Mouse (Mus musculus): ENCODE results near the gene Pou2f3.

DNA sequence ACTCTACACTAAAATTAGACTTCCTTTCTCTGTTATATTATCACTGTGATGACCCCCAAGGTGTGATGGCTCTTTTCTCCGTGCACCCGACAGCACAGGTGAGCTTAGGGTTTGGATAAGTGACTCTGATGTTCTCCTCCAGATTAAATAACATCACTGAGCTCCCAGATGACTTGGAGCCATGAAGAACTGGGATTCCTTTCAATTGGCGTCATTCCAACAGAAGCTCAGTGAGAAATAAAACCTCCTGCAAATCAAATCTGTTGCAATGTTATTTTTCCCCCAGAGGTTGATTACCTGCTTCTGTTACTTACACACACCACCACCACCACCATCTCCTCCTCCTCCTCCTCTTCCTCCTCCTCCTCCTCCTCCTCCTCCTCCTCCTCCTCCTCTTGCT, 116.4 kb downstream of the Pou2f3 start:
- no peak for TF ChIP-seq E2F4 (IDR thresholded peaks at IDR 0.05; ENCODE audit: insufficient read depth)
- no peak for TF ChIP-seq POLR2AphosphoS2 (IDR thresholded peaks at IDR 0.05; ENCODE audit: insufficient read length, low read depth)
- no peak for TF ChIP-seq USF1 (IDR thresholded peaks at IDR 0.05; ENCODE audit: low read depth)
- TF ChIP-seq CEBPB (IDR thresholded peaks at IDR 0.05; ENCODE audit: insufficient read depth, poor library complexity, severe bottlenecking) = no peak
- no peak for TF ChIP-seq MYOD1 (IDR thresholded peaks at IDR 0.05; ENCODE audit: control insufficient read depth in 1 of 3, insufficient read length in 2 of 3, low read depth in 2 of 3)
- TF ChIP-seq POLR2A (IDR thresholded peaks at IDR 0.05; ENCODE audit: insufficient read length, low read depth) = no peak
- no peak for TF ChIP-seq TCF12 (IDR thresholded peaks at IDR 0.05; ENCODE audit: insufficient read depth, poor library complexity, severe bottlenecking)
- TF ChIP-seq MYOG (IDR thresholded peaks at IDR 0.05; ENCODE audit: control insufficient read depth in 1 of 3, insufficient read depth in 1 of 3, insufficient read length in 2 of 3, low read depth in 2 of 3) = no peak
- TF ChIP-seq REST (IDR thresholded peaks at IDR 0.05; ENCODE audit: insufficient read depth, insufficient read length) = no peak
- TF ChIP-seq SRF (IDR thresholded peaks at IDR 0.05; ENCODE audit: control insufficient read depth, insufficient read length, low read depth) = no peak

Data from myocyte (in vitro differentiated cells).